Mouse (Mus musculus) brain, adult 2 months (tissue): ENCODE measurements at regions not wholly inside any gene's neighbourhood (a gene's known extent, or its start where the extent isn't known, plus 50 kb on each side); places are given as distances from the start of the nearest gene placed in this dataset.
A peak's percentile ranks its signal among the peaks of the same experiment; 100 is the strongest.

Experiments used
- DNase-seq: peaks from one replicate; pipeline ENCODE4 v3.0.0; 2011; ENCODE audit warnings: low read depth, low spot score

- peak; percentile 35 for DNase-seq
Observed at GRCm38 (mm10) chr2:170945401-170946105, 213.9 kb downstream of the Dok5 start.

DNA sequence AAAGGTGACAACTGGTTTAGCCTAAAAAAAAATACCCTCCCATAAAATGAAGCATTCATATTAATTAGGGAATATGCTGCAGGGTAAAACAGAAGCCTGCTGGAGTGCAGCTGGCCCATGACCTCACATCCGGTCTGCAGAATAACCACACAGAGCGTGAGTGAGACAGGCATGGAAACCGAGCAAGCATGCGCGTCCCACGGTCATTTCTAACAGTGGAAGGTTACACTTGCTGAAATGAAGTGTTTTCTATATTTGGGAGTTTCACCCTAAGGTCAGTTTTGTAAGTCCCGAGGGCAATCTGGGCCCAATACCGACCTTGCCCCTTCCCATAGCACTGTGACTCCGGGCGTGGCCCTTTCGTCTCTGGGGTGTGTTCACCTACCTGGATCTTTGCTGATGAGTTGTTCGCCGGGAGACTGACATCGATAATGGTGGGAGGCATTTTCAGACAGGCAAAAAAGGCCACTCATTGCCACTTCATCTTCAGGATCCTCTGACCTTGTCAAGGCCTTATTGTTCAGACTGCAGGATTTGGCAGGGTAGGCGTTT lies 214.6 kb downstream of the Dok5 start:
- DNase-seq, result peak; percentile 9

- no peak for DNase-seq
Observed at GRCm38 (mm10) chr2:170947236-170947635, 215.6 kb downstream of the Dok5 start.

DNA sequence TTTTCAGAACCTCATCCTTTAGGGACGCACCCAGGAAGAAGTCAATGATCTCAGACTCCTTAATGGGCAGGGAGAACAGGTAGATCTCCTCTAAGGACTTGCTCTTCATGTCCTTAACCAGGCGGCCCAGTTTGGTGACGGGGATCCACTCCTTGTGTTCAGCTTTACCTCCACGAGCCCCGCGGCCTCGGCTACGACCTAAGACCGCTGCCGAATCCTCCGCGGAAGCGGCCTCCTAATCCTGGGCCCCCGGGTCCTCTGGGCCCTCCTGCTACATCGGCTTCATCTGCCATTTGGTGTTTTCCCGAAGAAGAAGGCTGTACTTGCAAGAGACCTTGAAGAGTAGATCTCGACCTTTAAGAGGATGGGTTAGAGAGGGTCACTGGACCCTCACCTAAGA lies 223.0 kb downstream of the Dok5 start:
- DNase-seq, result no peak

- DNase-seq, result no peak
Observed at GRCm38 (mm10) chr2:170956766-170957165, 225.2 kb downstream of the Dok5 start.

GRCm38 (mm10) chr2:170960396-170960795 lies 228.8 kb downstream of the Dok5 start:
- DNase-seq, result no peak

DNA sequence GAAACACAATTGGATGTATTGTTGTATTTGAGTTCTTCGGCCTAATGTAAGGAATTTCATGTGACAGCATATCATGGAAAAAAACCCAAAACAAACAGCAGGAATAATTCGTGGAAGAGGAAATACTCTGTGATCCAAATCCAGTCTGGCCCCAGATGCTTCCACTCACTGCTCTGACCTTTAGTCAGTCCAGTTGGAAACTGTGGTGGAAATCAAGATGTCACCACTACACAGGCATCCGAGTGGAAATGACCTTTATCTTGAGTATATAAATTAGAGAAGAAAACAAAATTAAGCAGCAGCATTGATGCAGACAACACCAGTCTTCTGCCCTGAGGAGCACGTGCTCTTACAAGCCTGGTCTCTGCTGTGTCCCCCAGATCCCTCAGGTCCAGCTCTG lies 230.9 kb downstream of the Dok5 start:
- DNase-seq, result no peak

GRCm38 (mm10) chr2:170969430-170969829 lies 237.8 kb downstream of the Dok5 start:
- no peak for DNase-seq

DNA sequence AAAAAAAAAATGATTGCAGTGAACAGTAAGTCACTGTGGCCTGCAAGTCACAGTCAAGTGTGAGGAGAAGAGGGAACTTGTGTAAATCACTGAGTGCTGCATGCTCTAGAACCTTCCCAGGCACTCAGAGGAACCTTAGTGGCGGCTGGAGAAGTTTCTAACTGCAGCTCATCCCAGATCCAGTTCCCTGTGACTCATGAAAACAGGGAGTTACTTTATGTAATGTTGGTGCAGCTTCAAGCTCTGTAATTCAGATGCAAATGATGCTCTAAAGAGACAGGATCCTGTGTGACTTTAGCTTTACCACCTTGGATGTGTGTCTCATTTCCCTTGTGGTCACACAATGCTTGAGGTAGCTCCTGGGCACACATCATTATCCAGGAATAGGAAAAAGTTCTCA lies 253.8 kb downstream of the Dok5 start:
- peak; percentile 51 for DNase-seq

DNA sequence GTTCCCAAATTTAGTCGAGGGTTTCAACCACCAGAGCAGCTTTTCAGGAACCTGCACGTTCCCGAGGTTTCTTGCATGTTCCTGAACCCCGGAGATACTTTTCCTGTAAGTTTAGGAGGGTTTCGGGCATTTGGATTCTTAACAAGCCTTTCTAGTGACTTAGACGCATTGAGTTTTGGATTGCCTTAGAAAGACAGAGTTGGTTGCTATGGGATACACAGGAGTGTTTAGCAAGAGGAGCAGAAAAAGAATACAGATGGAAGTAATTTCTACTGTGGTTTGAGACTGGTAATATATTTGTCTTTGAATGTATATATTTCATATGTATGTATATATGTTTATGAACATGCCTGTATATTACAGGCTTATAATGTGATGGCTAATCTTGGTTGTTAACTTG lies 266.8 kb downstream of the Dok5 start:
- peak; percentile 25 for DNase-seq

GRCm38 (mm10) chr2:171000165-171000564 lies 268.6 kb downstream of the Dok5 start:
- peak; percentile 7 for DNase-seq

- DNase-seq, result no peak
Observed at GRCm38 (mm10) chr2:171028481-171028880, 296.9 kb downstream of the Dok5 start.
